15 mouse cellular contexts compared by ENCODE assay signal in genomic region chr3:55572297-55572681, GRCm38 (mm10).
DNase-seq lines count a peak whose midpoint lies in the region; ATAC-seq and TF ChIP-seq lines count a peak whose summit lies in the region.
"Had no signal": no experiment of that assay in that cellular context is flagged by ENCODE, and none has a peak within 500 bp of the region (broad histone marks: within the 10 kb centered on the region; RNA-seq: fewer than 3 reads in every experiment).

No protein-coding gene starts in this region.

- peaks cover 11% of the 10 kb centered on the region for H3K4me1 ChIP-seq in hindbrain, embryonic 12.5 days
- H3K4me1 ChIP-seq in midbrain, embryonic 15.5 days = peaks cover 10% of the 10 kb centered on the region

- H3K9me3 ChIP-seq in hindbrain, embryonic 12.5 days (replicated peaks) = no peaks in the 10 kb centered on the region
- no peaks in the 10 kb centered on the region for H3K9me3 ChIP-seq in midbrain, embryonic 15.5 days

- H3K9ac ChIP-seq in hindbrain, embryonic 12.5 days = no peak overlapping the region
- no peak overlapping the region for H3K9ac ChIP-seq in midbrain, embryonic 15.5 days

- H3K4me2 ChIP-seq in hindbrain, embryonic 12.5 days (replicated peaks) = peak overlapping the region; percentile 11
- H3K4me2 ChIP-seq in midbrain, embryonic 15.5 days = no peak overlapping the region
- H3K4me2 ChIP-seq: liver, embryonic 11.5 days had no signal

- H3K4me3 ChIP-seq in gastrocnemius, adult 2 months = no peak overlapping the region
- no peak overlapping the region for H3K4me3 ChIP-seq in hindbrain, embryonic 12.5 days
- no peak overlapping the region for H3K4me3 ChIP-seq in midbrain, embryonic 15.5 days
- H3K4me3 ChIP-seq: myocyte had no signal

- H3K27me3 ChIP-seq in hindbrain, embryonic 12.5 days = no peaks in the 10 kb centered on the region
- no peaks in the 10 kb centered on the region for H3K27me3 ChIP-seq in midbrain, embryonic 15.5 days (replicated peaks)

- H3K27ac ChIP-seq in gastrocnemius, adult 2 months = peak overlapping the region; percentile 64
- peak overlapping the region; percentile 78 for H3K27ac ChIP-seq in hindbrain, embryonic 12.5 days
- peak overlapping the region; percentile 49 for H3K27ac ChIP-seq in midbrain, embryonic 15.5 days

- DNase-seq in gastrocnemius, adult 2 months = no peak
- DNase-seq in gastrocnemius, postnatal 10 days = no peak
- DNase-seq in brain, adult 2 months (ENCODE audit: low read depth, low spot score) = peak; percentile 45
- no peak for DNase-seq in kidney, adult 11 months
- DNase-seq in adrenal gland, postnatal 36 days = no peak
- DNase-seq: B cell, adult 2 months; kidney, adult 2 months; lung, postnatal 10 days; thymus, postnatal 14 days had no signal

- no peaks in the 10 kb centered on the region for H3K36me3 ChIP-seq in hindbrain, embryonic 12.5 days
- no peaks in the 10 kb centered on the region for H3K36me3 ChIP-seq in midbrain, embryonic 15.5 days (replicated peaks)
- H3K36me3 ChIP-seq: G1E had no signal

- intact Hi-C loops in gastrocnemius, adult 2 months (cut with DNase I) = no loop called here

- 70% methylated on average over 4 of the region's 4 CpGs for WGBS in hindbrain, embryonic 12.5 days
- 58% methylated on average over 4 of the region's 4 CpGs for WGBS in midbrain, embryonic 15.5 days

- TF ChIP-seq CTCF in gastrocnemius, adult 2 months (IDR thresholded peaks at IDR 0.05) = no peak

- ATAC-seq in hindbrain, embryonic 12.5 days (ENCODE audit: low FRiP score) = no peak
- ATAC-seq in midbrain, embryonic 15.5 days (replicated peaks) = no peak
- ATAC-seq in megakaryocyte, adult 5-6 weeks (ENCODE audit: poor library complexity, severe bottlenecking) = no peak
